Comparison of ENCODE assay signal across 11 mouse cellular contexts in genomic region chr3:87887400-87887799, GRCm38 (mm10). TPM values are rescaled to one million over a fixed set of nuclear protein-coding genes. Genes with fewer than 3 reads are reported as not detected.
A peak's percentile ranks its signal among the peaks of the same experiment; 100 is the strongest.
DNase-seq lines count a peak whose midpoint lies in the region; ATAC-seq and TF ChIP-seq lines count a peak whose summit lies in the region.
"Not testable (repeated sequence)": the region's sequence is repeated elsewhere in the genome, so short reads cannot be mapped to it uniquely, and the experiment has no call there.
"Had no signal": no experiment of that assay in that cellular context is flagged by ENCODE, and none has a peak within 500 bp of the region (broad histone marks: within the 10 kb centered on the region; RNA-seq: fewer than 3 reads in every experiment).

No protein-coding gene starts in this region.

- not testable (repeated sequence) for TF ChIP-seq EP300 in CH12.LX (IDR thresholded peaks at IDR 0.05; ENCODE audit: low read length); liver, embryonic 14.5 days (IDR thresholded peaks at IDR 0.05; ENCODE audit: low read depth)

- H3K27me3 ChIP-seq in CH12.LX (replicated peaks); intestine, postnatal 0 days (replicated peaks; ENCODE audit: control insufficient read depth, insufficient read depth, low read length); liver, embryonic 14.5 days (ENCODE audit: control insufficient read depth, insufficient read depth, low read length); midbrain, postnatal 0 days (ENCODE audit: insufficient read depth, low read length): not testable (repeated sequence)

- TF ChIP-seq RAD21 in CH12.LX (IDR thresholded peaks at IDR 0.05; ENCODE audit: low read depth, low read length) = peak; percentile 4

- not testable (repeated sequence) for TF ChIP-seq POLR2A in CH12.LX (IDR thresholded peaks at IDR 0.05; ENCODE audit: low read depth, low read length)

- H3K4me1 ChIP-seq in CH12.LX (ENCODE audit: control insufficient read depth in 1 of 2, insufficient read depth in 2 of 2) = peaks cover 9 to 23% of the 10 kb centered on the region in 2 experiments
- not testable (repeated sequence) for H3K4me1 ChIP-seq in intestine, postnatal 0 days (replicated peaks; ENCODE audit: control insufficient read depth, insufficient read depth, low read length)
- H3K4me1 ChIP-seq in liver, embryonic 14.5 days (replicated peaks; ENCODE audit: control insufficient read depth in 2 of 2, insufficient read depth in 2 of 2, low read length in 1 of 2) = peaks cover 14 to 18% of the 10 kb centered on the region in 2 experiments
- peaks cover 13% of the 10 kb centered on the region for H3K4me1 ChIP-seq in midbrain, postnatal 0 days (ENCODE audit: insufficient read depth, low read length)

- dilution Hi-C loops in CH12.LX (cut with MboI; ENCODE audit: extremely low pct_ligation_motif_present, extremely low pct_unique_long_range_greater_than_20kb, low sequenced_read_pairs) = not testable (repeated sequence)

- H3K36me3 ChIP-seq in CH12.LX (replicated peaks in 1 of 2; ENCODE audit: control insufficient read depth in 1 of 2, insufficient read depth in 1 of 2, low read length in 1 of 2); intestine, postnatal 0 days (ENCODE audit: control insufficient read depth, insufficient read depth); liver, embryonic 14.5 days (replicated peaks; ENCODE audit: control insufficient read depth, insufficient read depth, low read depth); midbrain, postnatal 0 days (ENCODE audit: insufficient read depth, low read length): not testable (repeated sequence)

- H3K4me2 ChIP-seq in CH12.LX (ENCODE audit: insufficient read depth, low read depth, poor library complexity, severe bottlenecking); intestine, postnatal 0 days (replicated peaks; ENCODE audit: low read depth); liver, embryonic 14.5 days (ENCODE audit: low read depth); midbrain, postnatal 0 days (ENCODE audit: low read depth, low read length, poor library complexity, severe bottlenecking): not testable (repeated sequence)

- H3K4me3 ChIP-seq in CH12.LX (replicated peaks in 1 of 3; ENCODE audit: low read depth in 2 of 3, low read length in 2 of 3, poor library complexity in 1 of 3); intestine, postnatal 0 days (ENCODE audit: low read depth, low read length); liver, embryonic 14.5 days (ENCODE audit: insufficient read depth in 1 of 2, low read depth in 2 of 2, low read length in 2 of 2); midbrain, postnatal 0 days (ENCODE audit: low read depth, low read length): not testable (repeated sequence)

- not testable (repeated sequence) for H3K9ac ChIP-seq in CH12.LX (ENCODE audit: insufficient read depth, low read depth); intestine, postnatal 0 days (ENCODE audit: low read depth, low read length); liver, embryonic 14.5 days (replicated peaks); midbrain, postnatal 0 days (replicated peaks; ENCODE audit: low read length, poor library complexity, severe bottlenecking)

- H3K79me2 ChIP-seq in CH12.LX (replicated peaks; ENCODE audit: control insufficient read depth, extremely low read depth, insufficient read depth, poor library complexity, severe bottlenecking) = peaks cover 27% of the 10 kb centered on the region

- not testable (repeated sequence) for H3K9me3 ChIP-seq in CH12.LX (replicated peaks; ENCODE audit: low read length); intestine, postnatal 0 days (ENCODE audit: control insufficient read depth); liver, embryonic 14.5 days (ENCODE audit: control insufficient read depth, low read length); midbrain, postnatal 0 days (ENCODE audit: low read length)

- H3K27ac ChIP-seq in CH12.LX (ENCODE audit: insufficient read depth, low read depth); intestine, postnatal 0 days (ENCODE audit: low read depth, low read length); liver, embryonic 14.5 days; midbrain, postnatal 0 days (ENCODE audit: low read depth, low read length): not testable (repeated sequence)

- in situ Hi-C loops in CH12.LX (cut with MboI; ENCODE audit: low pct_ligation_motif_present, low pct_unique_long_range_greater_than_20kb, low sequenced_read_pairs) = not testable (repeated sequence)

- WGBS in intestine, postnatal 0 days = 89% methylated on average over 4 of the region's 4 CpGs
- 69% methylated on average over 4 of the region's 4 CpGs for WGBS in liver, embryonic 14.5 days (ENCODE audit: insufficient replicate concordance)
- WGBS in midbrain, postnatal 0 days = 81% methylated on average over 4 of the region's 4 CpGs

- DNase-seq in 3134 (ENCODE audit: extremely low read depth, insufficient read length, low spot score) = peak; percentile 16
- not testable (repeated sequence) for DNase-seq in CH12.LX (ENCODE audit: extremely low read depth); liver, embryonic 14.5 days (ENCODE audit: low read depth in 3 of 3, low spot score in 3 of 3); midbrain, postnatal 0 days (ENCODE audit: low spot score)
- DNase-seq in NIH3T3 (ENCODE audit: low read depth) = peak; percentile 45
- DNase-seq in cerebellum, adult 9-11 months = peak; percentile 11

- ATAC-seq in intestine, postnatal 0 days; liver, embryonic 14.5 days (ENCODE audit: insufficient read depth); midbrain, postnatal 0 days (ENCODE audit: low FRiP score): not testable (repeated sequence)

- TF ChIP-seq CTCF in CH12.LX (conservative IDR thresholded peaks at IDR 0.05 in 1 of 2, IDR thresholded peaks at IDR 0.05 in 1 of 2; ENCODE audit: low read depth in 2 of 2, low read length in 2 of 2) = peak in 1 of 2 experiments; percentile 39; a peak in 2 of 4 replicates
- peak; percentile 41 for TF ChIP-seq CTCF in intestine, postnatal 0 days (IDR thresholded peaks at IDR 0.05; ENCODE audit: low read depth)
- peak; percentile 51 for TF ChIP-seq CTCF in liver, embryonic 14.5 days (IDR thresholded peaks at IDR 0.05; ENCODE audit: low read depth)
- peak; percentile 12; the same call in 1 of the 2 replicates for TF ChIP-seq CTCF in midbrain, postnatal 0 days (IDR thresholded peaks at IDR 0.05)

RNA-seq across cellular contexts. Expression of gene Prcc, which starts 2.0 kb away (rescaled TPM):
- total RNA-seq in CH12.LX (2012; rRNA removed) (48.6 and 51.7 TPM in 2 replicates), CH12.LX (2014; rRNA removed) (24.8 and 26.4 TPM in 2 replicates)
- polyA plus RNA-seq in CH12.LX (2012; ENCODE audit: insufficient read length, low read depth) = 55.7 and 58.5 TPM in 2 replicates
- polyA plus RNA-seq in intestine, postnatal 0 days (2015; fragmentation: Nextera tagmentation; extraction: Ambion mirVana) = 7.9 and 8.0 TPM in 2 replicates
- polyA plus RNA-seq in liver, embryonic 14.5 days (2012; rRNA removed) = 14.8 and 15.4 TPM in 2 replicates
- polyA plus RNA-seq in liver, embryonic 14.5 days (2014; fragmentation: Nextera tagmentation; extraction: Ambion mirVana) = 5.0 and 6.7 TPM in 2 replicates
- 92.6 and 94.8 TPM in 2 replicates for total RNA-seq in midbrain, postnatal 0 days (2014; rRNA removed)
- 21.1 and 24.3 TPM in 2 replicates for polyA plus RNA-seq in midbrain, postnatal 0 days (2015; fragmentation: Nextera tagmentation; extraction: Ambion mirVana)

RNA-seq across cellular contexts. Expression of gene Hdgf, which starts 18.7 kb away (rescaled TPM):
- 199 and 223 TPM in 2 replicates for total RNA-seq in CH12.LX (2012; rRNA removed)
- 215 and 219 TPM in 2 replicates for total RNA-seq in CH12.LX (2014; rRNA removed)
- polyA plus RNA-seq in CH12.LX (2012; ENCODE audit: insufficient read length, low read depth) = 468 and 755 TPM in 2 replicates
- polyA plus RNA-seq in intestine, postnatal 0 days (2015; fragmentation: Nextera tagmentation; extraction: Ambion mirVana) = 93.8 and 107 TPM in 2 replicates
- polyA plus RNA-seq in liver, embryonic 14.5 days (2012; rRNA removed) = 108 and 167 TPM in 2 replicates
- 204 and 256 TPM in 2 replicates for polyA plus RNA-seq in liver, embryonic 14.5 days (2014; fragmentation: Nextera tagmentation; extraction: Ambion mirVana)
- 86.5 and 89.7 TPM in 2 replicates for total RNA-seq in midbrain, postnatal 0 days (2014; rRNA removed)
- 135 and 139 TPM in 2 replicates for polyA plus RNA-seq in midbrain, postnatal 0 days (2015; fragmentation: Nextera tagmentation; extraction: Ambion mirVana)

RNA-seq across cellular contexts. Expression of gene Mrpl24, which starts 31.9 kb away (rescaled TPM):
- total RNA-seq in CH12.LX (2012; rRNA removed) (160 and 176 TPM in 2 replicates), CH12.LX (2014; rRNA removed) (166 and 168 TPM in 2 replicates)
- polyA plus RNA-seq in CH12.LX (2012; ENCODE audit: insufficient read length, low read depth) = 123 and 156 TPM in 2 replicates
- 74.9 and 79.5 TPM in 2 replicates for polyA plus RNA-seq in intestine, postnatal 0 days (2015; fragmentation: Nextera tagmentation; extraction: Ambion mirVana)
- 43.9 and 50.1 TPM in 2 replicates for polyA plus RNA-seq in liver, embryonic 14.5 days (2012; rRNA removed)
- 37.9 and 43.4 TPM in 2 replicates for polyA plus RNA-seq in liver, embryonic 14.5 days (2014; fragmentation: Nextera tagmentation; extraction: Ambion mirVana)
- 41.3 and 41.7 TPM in 2 replicates for total RNA-seq in midbrain, postnatal 0 days (2014; rRNA removed)
- polyA plus RNA-seq in midbrain, postnatal 0 days (2015; fragmentation: Nextera tagmentation; extraction: Ambion mirVana) = 37.2 and 39.7 TPM in 2 replicates

RNA-seq across cellular contexts. Expression of gene Sh2d2a, which starts 40.8 kb away (rescaled TPM):
- total RNA-seq in CH12.LX (2012; rRNA removed) (39.2 and 46.6 TPM in 2 replicates), CH12.LX (2014; rRNA removed) (19.9 and 23.2 TPM in 2 replicates)
- polyA plus RNA-seq in CH12.LX (2012; ENCODE audit: insufficient read length, low read depth) = 66.8 and 74.5 TPM in 2 replicates
- polyA plus RNA-seq in intestine, postnatal 0 days (2015; fragmentation: Nextera tagmentation; extraction: Ambion mirVana) = 0.17 and 0.47 TPM in 2 replicates
- polyA plus RNA-seq in liver, embryonic 14.5 days (2012; rRNA removed) = 0.04 and 0.09 TPM in 2 replicates
- polyA plus RNA-seq in liver, embryonic 14.5 days (2014; fragmentation: Nextera tagmentation; extraction: Ambion mirVana) = 0.10 and 0.13 TPM in 2 replicates
- not detected in 2 replicates for total RNA-seq in midbrain, postnatal 0 days (2014; rRNA removed)
- polyA plus RNA-seq in midbrain, postnatal 0 days (2015; fragmentation: Nextera tagmentation; extraction: Ambion mirVana) = not detected in 2 replicates
- total RNA-seq: hindbrain, postnatal 0 days had no signal
- polyA plus RNA-seq: embryonic facial prominence, embryonic 11.5 days; forebrain, embryonic 14.5 days; hindbrain, embryonic 13.5 days; hindbrain, postnatal 0 days had no signal

RNA-seq across cellular contexts. Expression of gene Isg20l2, which starts 42.7 kb away (rescaled TPM):
- total RNA-seq in CH12.LX (2012; rRNA removed) = 40.8 and 52.9 TPM in 2 replicates
- 68.8 and 76.2 TPM in 2 replicates for total RNA-seq in CH12.LX (2014; rRNA removed)
- polyA plus RNA-seq in CH12.LX (2012; ENCODE audit: insufficient read length, low read depth) = 44.5 and 45.0 TPM in 2 replicates
- 13.9 and 14.1 TPM in 2 replicates for polyA plus RNA-seq in intestine, postnatal 0 days (2015; fragmentation: Nextera tagmentation; extraction: Ambion mirVana)
- 9.3 and 14.8 TPM in 2 replicates for polyA plus RNA-seq in liver, embryonic 14.5 days (2012; rRNA removed)
- polyA plus RNA-seq in liver, embryonic 14.5 days (2014; fragmentation: Nextera tagmentation; extraction: Ambion mirVana) = 9.7 and 11.0 TPM in 2 replicates
- total RNA-seq in midbrain, postnatal 0 days (2014; rRNA removed) = 20.5 and 21.0 TPM in 2 replicates
- polyA plus RNA-seq in midbrain, postnatal 0 days (2015; fragmentation: Nextera tagmentation; extraction: Ambion mirVana) = 13.6 and 14.7 TPM in 2 replicates
